Mouse (Mus musculus): Measurements from ENCODE around the gene Fap. TPM values are rescaled to one million over a fixed set of nuclear protein-coding genes. Genes with fewer than 3 reads are reported as not detected.
A peak's percentile ranks its signal among the peaks of the same experiment; 100 is the strongest.

The Fap gene
- polyA plus RNA-seq (2015; fragmentation: Nextera tagmentation; extraction: Ambion mirVana) = 4.4 and 4.7 TPM in 2 replicates

GRCm38 (mm10) chr2:62573753-62574159, at the start of gene Fap:
TSS of gene Fap (minus strand) at chr2:62574075.
- H3K9me3 ChIP-seq (ENCODE audit: low read length) = no peaks in the 10 kb centered on the region
- H3K4me3 ChIP-seq (ENCODE audit: low read length) = peak within 1 kb of the TSS; percentile 25
- WGBS = 45% methylated on average over 12 of the region's 12 CpGs
- no peak for ATAC-seq (ENCODE audit: low FRiP score, low TSS enrichment)
- peak within 1 kb of the TSS; percentile 31 for H3K4me2 ChIP-seq (replicated peaks; ENCODE audit: low read depth, low read length)
- no peaks in the 10 kb centered on the region for H3K27me3 ChIP-seq (ENCODE audit: insufficient read depth, low read length)
- H3K9ac ChIP-seq (replicated peaks; ENCODE audit: low read length) = no peak within 1 kb of the TSS
- H3K4me1 ChIP-seq (ENCODE audit: insufficient read depth, low read length) = no peaks in the 10 kb centered on the region
- H3K27ac ChIP-seq (ENCODE audit: low read length) = no peak within 1 kb of the TSS; the same call in 1 of the 2 replicates
- no peaks in the 10 kb centered on the region for H3K36me3 ChIP-seq (ENCODE audit: insufficient read depth, low read length)

DNA sequence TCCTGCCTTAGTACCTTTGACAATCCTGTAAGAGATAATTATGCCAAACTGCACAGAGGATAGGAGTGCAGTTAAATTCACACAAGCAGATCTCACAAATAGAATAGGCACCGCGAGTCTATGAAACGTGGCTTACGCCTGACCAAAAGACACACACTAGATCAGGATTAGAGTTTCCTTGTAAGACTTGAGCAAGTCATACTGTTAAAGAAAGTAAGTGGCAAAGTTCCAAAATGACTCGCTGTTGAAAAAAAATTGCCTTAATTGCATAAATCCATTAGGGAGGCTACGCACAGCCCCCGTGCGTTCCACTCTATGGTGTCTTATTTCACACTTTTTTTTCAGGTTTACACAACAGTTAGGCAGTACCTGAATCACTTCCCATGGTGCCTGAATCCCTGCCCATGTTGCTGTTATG, 49.2 kb upstream of the Fap start:
- H3K4me3 ChIP-seq (ENCODE audit: low read length) = no peak overlapping the region
- H3K9ac ChIP-seq (replicated peaks; ENCODE audit: low read length) = no peak overlapping the region
- H3K27me3 ChIP-seq (ENCODE audit: insufficient read depth, low read length) = no peaks in the 10 kb centered on the region
- H3K36me3 ChIP-seq (ENCODE audit: insufficient read depth, low read length) = no peaks in the 10 kb centered on the region
- no peak overlapping the region for H3K27ac ChIP-seq (ENCODE audit: low read length)
- H3K4me1 ChIP-seq (ENCODE audit: insufficient read depth, low read length) = no peaks in the 10 kb centered on the region
- 64% methylated on average over 8 of the region's 8 CpGs for WGBS
- no peak for ATAC-seq (ENCODE audit: low FRiP score, low TSS enrichment)
- no peaks in the 10 kb centered on the region for H3K9me3 ChIP-seq (ENCODE audit: low read length)
- H3K4me2 ChIP-seq (replicated peaks; ENCODE audit: low read depth, low read length) = no peak overlapping the region

- no peak for ATAC-seq (ENCODE audit: low FRiP score, low TSS enrichment)
These were observed 45.8 kb upstream of the Fap start for GRCm38 (mm10) chr2:62619679-62620078.

GRCm38 (mm10) chr2:62618934-62619341, 45.1 kb upstream of the Fap start:
- Histone ChIP-seq H3K4me3 (ENCODE audit: low read length) (no peak overlapping the region), H3K27me3 (ENCODE audit: insufficient read depth, low read length) (no peaks in the 10 kb centered on the region), H3K9me3 (ENCODE audit: low read length) (no peaks in the 10 kb centered on the region), H3K4me1 (ENCODE audit: insufficient read depth, low read length) (no peaks in the 10 kb centered on the region), H3K36me3 (ENCODE audit: insufficient read depth, low read length) (no peaks in the 10 kb centered on the region), H3K9ac (replicated peaks; ENCODE audit: low read length) (no peak overlapping the region), H3K4me2 (replicated peaks; ENCODE audit: low read depth, low read length) (no peak overlapping the region), H3K27ac (ENCODE audit: low read length) (no peak overlapping the region)
- 85% methylated on average over 7 of the region's 7 CpGs for WGBS
- no peak for ATAC-seq (ENCODE audit: low FRiP score, low TSS enrichment)

More at GRCm38 (mm10) chr2:62619679-62620078, 45.8 kb upstream of the Fap start:
- H3K27ac ChIP-seq (ENCODE audit: low read length) = no peak overlapping the region
- H3K4me1 ChIP-seq (ENCODE audit: insufficient read depth, low read length) = no peaks in the 10 kb centered on the region
- 49% methylated on average over 2 of the region's 2 CpGs for WGBS
- H3K27me3 ChIP-seq (ENCODE audit: insufficient read depth, low read length) = no peaks in the 10 kb centered on the region
- H3K4me3 ChIP-seq (ENCODE audit: low read length) = no peak overlapping the region
- H3K9ac ChIP-seq (replicated peaks; ENCODE audit: low read length) = no peak overlapping the region
- no peaks in the 10 kb centered on the region for H3K36me3 ChIP-seq (ENCODE audit: insufficient read depth, low read length)
- no peaks in the 10 kb centered on the region for H3K9me3 ChIP-seq (ENCODE audit: low read length)
- no peak overlapping the region for H3K4me2 ChIP-seq (replicated peaks; ENCODE audit: low read depth, low read length)

DNA sequence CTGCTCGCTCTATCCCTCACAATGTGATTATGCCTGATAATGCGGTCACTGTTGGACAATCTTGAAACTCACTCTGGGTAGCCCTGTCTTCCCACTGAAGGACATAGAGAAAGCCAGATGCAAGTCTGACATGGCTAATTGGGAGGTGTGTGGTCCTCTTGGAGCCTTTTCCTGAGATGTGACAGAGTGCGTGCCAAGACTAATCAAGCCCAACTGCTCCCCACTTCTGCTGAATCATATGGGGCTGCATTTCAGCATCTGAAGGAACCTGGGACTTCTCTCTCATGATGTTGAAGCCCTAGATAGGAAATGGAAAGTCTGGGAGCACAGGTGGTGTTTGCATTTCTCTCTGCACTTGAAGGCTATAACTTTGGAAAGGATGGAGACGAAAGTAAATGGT, 39.3 kb upstream of the Fap start:
- H3K4me1 ChIP-seq (ENCODE audit: insufficient read depth, low read length) = no peaks in the 10 kb centered on the region

GRCm38 (mm10) chr2:62606205-62606604, 32.3 kb upstream of the Fap start:
- Histone ChIP-seq H3K4me1 (ENCODE audit: insufficient read depth, low read length) (no peaks in the 10 kb centered on the region), H3K27ac (ENCODE audit: low read length) (no peak overlapping the region), H3K27me3 (ENCODE audit: insufficient read depth, low read length) (no peaks in the 10 kb centered on the region), H3K4me3 (ENCODE audit: low read length) (no peak overlapping the region), H3K9ac (replicated peaks; ENCODE audit: low read length) (no peak overlapping the region), H3K9me3 (ENCODE audit: low read length) (no peaks in the 10 kb centered on the region), H3K4me2 (replicated peaks; ENCODE audit: low read depth, low read length) (no peak overlapping the region), H3K36me3 (ENCODE audit: insufficient read depth, low read length) (no peaks in the 10 kb centered on the region)
- no peak for ATAC-seq (ENCODE audit: low FRiP score, low TSS enrichment)
- WGBS = 83% methylated on average over 16 of the region's 16 CpGs

More for the DNA sequence above, 39.3 kb upstream of the Fap start:
- Histone ChIP-seq H3K4me3 (ENCODE audit: low read length) (no peak overlapping the region), H3K27ac (ENCODE audit: low read length) (no peak overlapping the region), H3K36me3 (ENCODE audit: insufficient read depth, low read length) (no peaks in the 10 kb centered on the region), H3K9ac (replicated peaks; ENCODE audit: low read length) (no peak overlapping the region), H3K27me3 (ENCODE audit: insufficient read depth, low read length) (no peaks in the 10 kb centered on the region), H3K9me3 (ENCODE audit: low read length) (no peaks in the 10 kb centered on the region), H3K4me2 (replicated peaks; ENCODE audit: low read depth, low read length) (no peak overlapping the region)
- no peak for ATAC-seq (ENCODE audit: low FRiP score, low TSS enrichment)
- 96% methylated on average over 4 of the region's 4 CpGs for WGBS

GRCm38 (mm10) chr2:62603530-62603929, 29.7 kb upstream of the Fap start:
- H3K9me3 ChIP-seq (ENCODE audit: low read length) = no peaks in the 10 kb centered on the region
- 82% methylated on average over 5 of the region's 5 CpGs for WGBS
- H3K27ac ChIP-seq (ENCODE audit: low read length) = no peak overlapping the region
- H3K27me3 ChIP-seq (ENCODE audit: insufficient read depth, low read length) = no peaks in the 10 kb centered on the region
- H3K4me1 ChIP-seq (ENCODE audit: insufficient read depth, low read length) = no peaks in the 10 kb centered on the region
- H3K4me2 ChIP-seq (replicated peaks; ENCODE audit: low read depth, low read length) = no peak overlapping the region
- H3K9ac ChIP-seq (replicated peaks; ENCODE audit: low read length) = no peak overlapping the region
- no peak for ATAC-seq (ENCODE audit: low FRiP score, low TSS enrichment)
- H3K36me3 ChIP-seq (ENCODE audit: insufficient read depth, low read length) = no peaks in the 10 kb centered on the region
- no peak overlapping the region for H3K4me3 ChIP-seq (ENCODE audit: low read length)

DNA sequence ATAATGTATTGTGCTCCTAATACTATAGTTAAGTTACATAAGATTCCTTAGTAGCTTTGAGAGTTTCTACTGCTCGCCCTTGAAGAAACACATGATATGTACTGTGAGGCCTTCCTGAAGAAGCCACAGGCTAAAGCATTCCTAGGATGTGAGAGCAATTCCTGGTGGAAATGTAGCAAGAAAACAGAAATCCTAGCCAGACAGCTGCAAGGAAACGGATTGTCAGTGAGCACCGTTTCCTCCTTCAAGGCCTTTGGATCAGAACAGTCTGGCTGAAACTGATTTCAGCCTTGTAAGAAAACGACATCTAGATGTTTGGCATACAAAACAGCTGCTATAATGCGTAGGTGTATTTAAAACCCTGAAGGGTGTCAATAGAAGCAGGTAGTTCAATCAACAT, 22.7 kb upstream of the Fap start:
- Histone ChIP-seq H3K27ac (ENCODE audit: low read length) (no peak overlapping the region), H3K27me3 (ENCODE audit: insufficient read depth, low read length) (no peaks in the 10 kb centered on the region), H3K9ac (replicated peaks; ENCODE audit: low read length) (no peak overlapping the region), H3K4me1 (ENCODE audit: insufficient read depth, low read length) (no peaks in the 10 kb centered on the region), H3K9me3 (ENCODE audit: low read length) (no peaks in the 10 kb centered on the region), H3K36me3 (ENCODE audit: insufficient read depth, low read length) (no peaks in the 10 kb centered on the region), H3K4me2 (replicated peaks; ENCODE audit: low read depth, low read length) (no peak overlapping the region), H3K4me3 (ENCODE audit: low read length) (no peak overlapping the region)
- 80% methylated on average over 5 of the region's 5 CpGs for WGBS
- no peak for ATAC-seq (ENCODE audit: low FRiP score, low TSS enrichment)

DNA sequence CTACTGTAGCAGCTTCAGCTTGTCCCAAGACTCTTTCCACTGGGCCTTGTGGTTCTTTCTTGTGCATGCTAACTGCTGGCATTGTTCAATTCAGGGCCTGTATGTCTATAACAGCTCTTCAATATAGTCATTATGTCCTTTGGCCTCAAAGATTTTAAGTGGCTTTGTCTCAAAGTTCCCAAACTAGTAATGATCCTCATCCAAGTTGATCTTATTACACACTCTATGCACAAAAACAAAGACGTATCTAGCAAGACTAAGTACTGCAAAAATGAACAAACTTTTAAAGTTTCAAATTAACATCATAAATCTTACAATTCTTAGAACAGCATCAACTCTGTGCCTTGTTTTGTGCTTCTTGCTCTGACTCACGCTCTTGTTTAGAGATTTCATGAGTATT, 20.6 kb upstream of the Fap start:
- H3K4me2 ChIP-seq (replicated peaks; ENCODE audit: low read depth, low read length) = no peak overlapping the region
- H3K36me3 ChIP-seq (ENCODE audit: insufficient read depth, low read length) = no peaks in the 10 kb centered on the region
- H3K27me3 ChIP-seq (ENCODE audit: insufficient read depth, low read length) = no peaks in the 10 kb centered on the region
- H3K4me1 ChIP-seq (ENCODE audit: insufficient read depth, low read length) = no peaks in the 10 kb centered on the region
- H3K9ac ChIP-seq (replicated peaks; ENCODE audit: low read length) = no peak overlapping the region
- WGBS = 88% methylated on average over 2 of the region's 2 CpGs
- no peaks in the 10 kb centered on the region for H3K9me3 ChIP-seq (ENCODE audit: low read length)
- no peak overlapping the region for H3K4me3 ChIP-seq (ENCODE audit: low read length)
- H3K27ac ChIP-seq (ENCODE audit: low read length) = no peak overlapping the region
- no peak for ATAC-seq (ENCODE audit: low FRiP score, low TSS enrichment)

DNA sequence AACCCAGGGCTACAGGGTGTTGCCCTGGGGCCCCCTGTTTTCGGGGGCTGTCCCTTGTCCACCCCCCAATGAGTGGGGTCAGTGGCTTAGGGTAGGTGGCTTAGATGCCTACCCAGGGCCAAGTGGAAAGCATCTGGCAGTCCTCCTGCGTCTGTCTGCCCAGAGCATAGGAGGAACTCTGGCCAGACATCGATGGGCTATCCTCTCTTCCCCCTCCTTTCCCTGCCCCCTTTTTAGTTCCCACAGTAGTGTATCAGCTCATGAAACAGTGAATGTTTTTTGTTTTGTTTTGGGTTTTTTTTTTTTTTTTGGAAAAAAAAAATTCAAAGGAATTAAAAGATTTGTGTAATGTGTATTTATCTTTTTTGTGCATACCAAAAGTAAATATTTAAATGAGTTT, 17.7 kb upstream of the Fap start:
- H3K4me3 ChIP-seq (ENCODE audit: low read length) = no peak overlapping the region
- no peak overlapping the region for H3K4me2 ChIP-seq (replicated peaks; ENCODE audit: low read depth, low read length)
- H3K9me3 ChIP-seq (ENCODE audit: low read length) = no peaks in the 10 kb centered on the region
- H3K4me1 ChIP-seq (ENCODE audit: insufficient read depth, low read length) = no peaks in the 10 kb centered on the region
- no peak overlapping the region for H3K9ac ChIP-seq (replicated peaks; ENCODE audit: low read length)
- no peaks in the 10 kb centered on the region for H3K27me3 ChIP-seq (ENCODE audit: insufficient read depth, low read length)
- no peak for ATAC-seq (ENCODE audit: low FRiP score, low TSS enrichment)
- no peaks in the 10 kb centered on the region for H3K36me3 ChIP-seq (ENCODE audit: insufficient read depth, low read length)
- 76% methylated on average over 3 of the region's 3 CpGs for WGBS
- H3K27ac ChIP-seq (ENCODE audit: low read length) = no peak overlapping the region

All from kidney, embryonic 16.5 days (tissue).